ENCODE assay signal across 17 mouse cellular contexts in genomic region chr2:3738734-3739133, GRCm38 (mm10).
"Had no signal": no experiment of that assay in that cellular context is flagged by ENCODE, and none has a peak within 500 bp of the region (broad histone marks: within the 10 kb centered on the region; RNA-seq: fewer than 3 reads in every experiment).

No protein-coding gene starts in this region.

- H3K36me3 ChIP-seq: liver, embryonic 13.5 days; neural tube, embryonic 12.5 days; stomach, embryonic 15.5 days had no signal

- H3K9me3 ChIP-seq: liver, embryonic 13.5 days; neural tube, embryonic 12.5 days; stomach, embryonic 15.5 days had no signal

- H3K27me3 ChIP-seq: liver, embryonic 13.5 days; neural tube, embryonic 12.5 days; stomach, embryonic 15.5 days had no signal

- H3K27ac ChIP-seq: liver, embryonic 13.5 days; neural tube, embryonic 12.5 days; stomach, embryonic 15.5 days had no signal

- H3K4me3 ChIP-seq: left cerebral cortex, adult 2 months; liver, embryonic 13.5 days; neural tube, embryonic 12.5 days; stomach, embryonic 15.5 days had no signal

- H3K9ac ChIP-seq: liver, embryonic 13.5 days; neural tube, embryonic 12.5 days; stomach, embryonic 15.5 days had no signal

- DNase-seq: kidney, adult 9 months; kidney, postnatal 14 days; kidney, postnatal 4 days; layer of hippocampus, adult 9-11 months; liver, embryonic 13.5 days; lung, adult 2 months; lung, postnatal 14 days; lung, postnatal 4 days; midbrain, embryonic 14.5 days; retina, postnatal 1 day; right cerebral cortex, postnatal 25 days; spleen, adult 18-20 months; thymus, postnatal 25 days had no signal

- H3K4me2 ChIP-seq: liver, embryonic 13.5 days; midbrain, embryonic 11.5 days; neural tube, embryonic 12.5 days; stomach, embryonic 15.5 days had no signal
